Mouse (Mus musculus): Measurements from ENCODE around the gene Mrpl43. TPM values are rescaled to one million over a fixed set of nuclear protein-coding genes. Genes with fewer than 3 reads are reported as not detected.

Gene Mrpl43
- total RNA-seq, 2 experiments from 2014 or later, result 45.2 to 48.3 TPM

GRCm38 (mm10) chr19:44982477-44983115 lies 23.6 kb downstream of the Mrpl43 start:
- no peak for DNase-seq (ENCODE audit: low spot score in 2 of 2)

GRCm38 (mm10) chr19:44980787-44981186 lies 25.5 kb downstream of the Mrpl43 start:
- DNase-seq (ENCODE audit: low spot score in 2 of 2), result no peak

GRCm38 (mm10) chr19:44977148-44977547 lies 29.1 kb downstream of the Mrpl43 start:
- no peak for DNase-seq (ENCODE audit: low spot score in 2 of 2)

GRCm38 (mm10) chr19:44976636-44977035 lies 29.6 kb downstream of the Mrpl43 start:
- DNase-seq (ENCODE audit: low spot score in 2 of 2), result no peak

- no peak for DNase-seq (ENCODE audit: low spot score in 2 of 2)
Observed at GRCm38 (mm10) chr19:44968329-44968728, 37.9 kb downstream of the Mrpl43 start.

- no peak for DNase-seq (ENCODE audit: low spot score in 2 of 2)
Observed at GRCm38 (mm10) chr19:44965978-44966377, 40.3 kb downstream of the Mrpl43 start.

GRCm38 (mm10) chr19:44959633-44960032 lies 46.6 kb downstream of the Mrpl43 start:
- DNase-seq (ENCODE audit: low spot score in 2 of 2), result no peak

Other genes with a start within 250 kb of the Mrpl43 start
- 10 to 100 TPM; 20.9 to 21.8 TPM for gene Slf2, start 75.3 kb downstream of the Mrpl43 start, total RNA-seq (2021)
- 1 to 10 TPM; 4.1 to 5.5 TPM for gene Sema4g, start 17.3 kb downstream of the Mrpl43 start, total RNA-seq (2021)
- 10 to 100 TPM; 24.7 to 30.5 TPM for gene Twnk, start 779 bp downstream of the Mrpl43 start, total RNA-seq (2021)
- gene Lzts2, start 8.0 kb upstream of the Mrpl43 start, total RNA-seq (2021), result 10 to 100 TPM; 70.6 to 72.7 TPM
- under 1 TPM; 0.13 to 0.48 TPM for gene Pdzd7, start 39.3 kb upstream of the Mrpl43 start, total RNA-seq (2021)
- gene Sfxn3, start 41.1 kb upstream of the Mrpl43 start, total RNA-seq (2021), result 10 to 100 TPM; 50.1 to 51.8 TPM
- 1 to 10 TPM; 5.2 to 7.4 TPM for gene Kazald1, start 68.8 kb upstream of the Mrpl43 start, total RNA-seq (2021)
- not detected for gene Tlx1, start 144.2 kb upstream of the Mrpl43 start, total RNA-seq (2021)
- gene Lbx1, start 229.4 kb upstream of the Mrpl43 start, total RNA-seq (2021), result under 1 TPM in 1 of 2 experiments, not detected in 1; 0.22 TPM

Measured in adrenal gland, adult 18-20 months (tissue).